Mouse (Mus musculus): ENCODE results near the gene Kcne2. TPM values are rescaled to one million over a fixed set of nuclear protein-coding genes. Genes with fewer than 3 reads are reported as not detected.

The Kcne2 gene
- total RNA-seq, 2 experiments from 2014 or later, result not detected

Other genes with a start within 250 kb of the Kcne2 start
- gene Mrps6, start 234.1 kb upstream of the Kcne2 start, total RNA-seq (2021), result 10 to 100 TPM; 60.6 to 63.2 TPM
- not detected for gene Gm49711, start 234.1 kb upstream of the Kcne2 start, total RNA-seq (2021)
- gene Slc5a3, start 234.1 kb upstream of the Kcne2 start, total RNA-seq (2021), result 1 to 10 TPM; 6.3 to 7.7 TPM
- gene Smim11, start 8.9 kb downstream of the Kcne2 start, total RNA-seq (2021), result 10 to 100 TPM; 75.9 to 77.2 TPM
- gene Fam243, start 29.1 kb downstream of the Kcne2 start, total RNA-seq (2021), result 1 to 10 TPM in 1 of 2 experiments, under 1 TPM in 1; 0.75 to 1.4 TPM
- gene Kcne1, start 67.1 kb downstream of the Kcne2 start, total RNA-seq (2021), result 10 to 100 TPM; 39.8 to 40.1 TPM
- gene Rcan1, start 178.5 kb downstream of the Kcne2 start, total RNA-seq (2021), result 10 to 100 TPM; 48.8 to 97.8 TPM
- under 1 TPM; 0.11 to 0.21 TPM for gene Clic6, start 193.3 kb downstream of the Kcne2 start, total RNA-seq (2021)

All from heart, postnatal 25 days (tissue).